Mouse (Mus musculus) G1E-ER4 (cell line): ENCODE results near the gene Polk. TPM values are rescaled to one million over a fixed set of nuclear protein-coding genes. Genes with fewer than 3 reads are reported as not detected.
A peak's percentile ranks its signal among the peaks of the same experiment; 100 is the strongest.

ENCODE experiments used
- GATA1 ChIP-seq: IDR thresholded peaks from one replicate; pipeline ENCODE4 v1.8.0; 2012; ENCODE audit warnings: low read length, inconsistent platforms
- polyA plus RNA-seq: library from polyadenylated mRNA; stranded (reverse); fragments of >175 nt; gene quantifications from 2 replicates; pipeline ENCODE4 v1.2.3, GENCODE M21; 2012

Gene Polk
- 0.21 and 0.41 TPM in 2 replicates for polyA plus RNA-seq

- no peak for TF ChIP-seq GATA1
Measured at GRCm38 (mm10) chr13:96542081-96542889, at the start of gene Polk, which contains the start of gene Col4a3bp. Gene Polk, minus strand, starts transcription at chr13:96542579. Gene Col4a3bp, plus strand, starts transcription at chr13:96542618.

- no peak for TF ChIP-seq GATA1
Measured at GRCm38 (mm10) chr13:96588642-96589041, 46.3 kb upstream of the Polk start.

GRCm38 (mm10) chr13:96586540-96586939, 44.2 kb upstream of the Polk start:
- TF ChIP-seq GATA1, result no peak

GRCm38 (mm10) chr13:96584201-96584600, 41.8 kb upstream of the Polk start:
- TF ChIP-seq GATA1, result peak; percentile 52

- TF ChIP-seq GATA1, result no peak
Measured at GRCm38 (mm10) chr13:96579979-96580378, 37.6 kb upstream of the Polk start.

- no peak for TF ChIP-seq GATA1
Measured at GRCm38 (mm10) chr13:96579104-96579503, 36.7 kb upstream of the Polk start.

GRCm38 (mm10) chr13:96574170-96574569, 31.8 kb upstream of the Polk start:
- TF ChIP-seq GATA1, result no peak

GRCm38 (mm10) chr13:96571016-96571361, 28.6 kb upstream of the Polk start:
- TF ChIP-seq GATA1, result no peak

GRCm38 (mm10) chr13:96570313-96571015, 28.1 kb upstream of the Polk start:
- TF ChIP-seq GATA1, result no peak

- TF ChIP-seq GATA1, result no peak
Measured at GRCm38 (mm10) chr13:96567977-96568376, 25.6 kb upstream of the Polk start.

GRCm38 (mm10) chr13:96555099-96555498, 12.7 kb upstream of the Polk start:
- TF ChIP-seq GATA1, result no peak

GRCm38 (mm10) chr13:96547941-96548340, 5.6 kb upstream of the Polk start:
- TF ChIP-seq GATA1, result no peak

GRCm38 (mm10) chr13:96547250-96547649, 4.9 kb upstream of the Polk start:
- no peak for TF ChIP-seq GATA1

- no peak for TF ChIP-seq GATA1
Measured at GRCm38 (mm10) chr13:96544506-96544905, 2.1 kb upstream of the Polk start.

- no peak for TF ChIP-seq GATA1
Measured at GRCm38 (mm10) chr13:96542901-96543891, 817 bp upstream of the Polk start.
